Mouse (Mus musculus) erythroid progenitor cell, adult 5-6 weeks (primary cell): ENCODE results near the gene Cacna2d2. TPM values are rescaled to one million over a fixed set of nuclear protein-coding genes. Genes with fewer than 3 reads are reported as not detected.
"Not testable (repeated sequence)": the region's sequence is repeated elsewhere in the genome, so short reads cannot be mapped to it uniquely, and the experiment has no call there.

ENCODE experiments used
- ATAC-seq: replicated peaks from 2 replicates; pipeline ENCODE4 v1.8.0; 2016; ENCODE audit warnings: moderate number of reproducible peaks, mild to moderate bottlenecking, moderate TSS enrichment, inconsistent platforms; ENCODE audit not compliant: poor library complexity, low FRiP score, severe bottlenecking
- total RNA-seq, 2 experiments: library from RNA; stranded (forward) in 1 of 2; stranded (reverse) in 1 of 2; fragments of 150-400 nt in 1 of 2; fragments of 186-747, 209-891 nt in 1 of 2; gene quantifications; 2 replicates each; pipeline versions ENCODE4 v1.2.3 to v1.2.4; 2015 to 2017; ENCODE audit warnings: low replicate concordance in 2 of 2

Gene Cacna2d2
- total RNA-seq, 2 experiments from 2014 or later, result not detected

DNA sequence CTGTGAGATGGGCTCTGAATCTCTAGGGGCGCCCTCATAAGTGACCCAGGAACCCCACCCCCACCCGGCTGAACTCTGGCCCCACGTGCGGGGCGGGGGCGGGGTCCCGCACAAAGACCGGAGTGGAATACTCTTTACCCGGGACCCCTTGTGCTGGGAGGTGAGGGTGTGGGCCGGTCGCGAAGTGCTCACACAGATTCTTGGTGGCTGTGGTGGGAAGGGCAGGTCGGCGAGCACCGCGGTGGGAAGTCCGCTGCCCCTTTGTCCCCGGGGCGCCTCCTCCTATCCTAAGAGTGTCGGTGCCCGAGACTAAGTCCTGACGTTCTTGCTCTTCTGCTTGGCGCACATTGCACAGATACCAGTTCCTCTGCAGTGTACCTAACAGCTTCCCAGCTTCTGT is 169.9 kb downstream of the Cacna2d2 start:
- peak; percentile 7 for ATAC-seq

- no peak for ATAC-seq
Measured at GRCm38 (mm10) chr9:107570016-107570415, 170.6 kb downstream of the Cacna2d2 start.

GRCm38 (mm10) chr9:107570845-107571244 is 171.4 kb downstream of the Cacna2d2 start:
- peak; percentile 56 for ATAC-seq

DNA sequence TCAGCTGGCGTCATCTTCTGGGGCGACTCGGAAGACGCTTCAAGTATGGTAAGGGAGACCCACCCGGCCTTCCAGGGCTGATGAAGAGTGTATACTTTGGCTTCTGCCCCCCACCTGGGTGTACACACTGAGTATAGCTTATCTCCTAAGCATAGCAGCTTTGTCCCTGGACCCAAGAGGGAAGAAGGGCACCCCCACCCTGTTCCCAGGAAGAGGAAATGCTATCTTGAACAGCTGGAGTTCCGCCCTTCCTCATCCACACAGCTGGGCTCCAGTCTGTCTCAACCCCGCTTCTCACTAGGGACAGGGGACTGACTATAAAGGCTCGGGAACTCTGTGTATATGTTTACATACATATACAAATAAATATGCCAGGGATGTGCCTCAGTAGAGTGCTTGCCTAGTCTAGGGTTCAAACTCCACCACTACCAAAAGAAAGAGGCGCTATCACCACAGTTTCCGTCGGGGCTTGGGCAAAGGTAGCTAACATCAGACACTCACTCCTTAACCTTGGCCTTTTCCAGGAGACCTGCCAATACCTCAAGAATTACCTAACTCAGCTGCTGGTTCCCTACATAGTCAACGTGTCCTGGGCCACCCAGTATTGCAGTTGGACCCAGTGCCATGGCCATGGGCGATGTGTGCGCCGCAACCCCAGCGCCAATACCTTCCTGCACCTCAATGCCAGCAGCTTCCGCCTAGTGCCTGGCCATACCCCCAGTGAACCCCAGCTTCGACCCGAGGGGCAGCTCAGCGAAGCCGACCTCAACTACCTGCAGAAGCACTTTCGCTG is 172.3 kb downstream of the Cacna2d2 start:
- ATAC-seq, result peak; percentile 14; the same call in 1 of the 2 replicates

DNA sequence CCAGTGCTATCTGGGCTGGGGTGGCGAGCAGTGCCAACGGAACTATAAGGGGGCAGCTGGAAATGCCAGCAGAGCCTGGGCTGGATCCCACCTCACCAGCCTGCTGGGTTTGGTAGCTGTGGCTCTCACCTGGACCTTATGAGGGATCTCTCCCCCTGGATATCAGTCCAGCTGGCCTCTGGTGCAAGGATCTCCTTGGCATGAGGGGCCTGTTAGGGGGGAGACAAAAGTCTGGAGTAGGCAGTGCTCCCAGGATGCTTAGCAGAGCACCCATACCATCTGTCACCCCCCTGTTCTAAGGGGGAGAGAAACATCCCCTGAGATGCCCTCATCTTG is 172.9 kb downstream of the Cacna2d2 start:
- ATAC-seq, result no peak

DNA sequence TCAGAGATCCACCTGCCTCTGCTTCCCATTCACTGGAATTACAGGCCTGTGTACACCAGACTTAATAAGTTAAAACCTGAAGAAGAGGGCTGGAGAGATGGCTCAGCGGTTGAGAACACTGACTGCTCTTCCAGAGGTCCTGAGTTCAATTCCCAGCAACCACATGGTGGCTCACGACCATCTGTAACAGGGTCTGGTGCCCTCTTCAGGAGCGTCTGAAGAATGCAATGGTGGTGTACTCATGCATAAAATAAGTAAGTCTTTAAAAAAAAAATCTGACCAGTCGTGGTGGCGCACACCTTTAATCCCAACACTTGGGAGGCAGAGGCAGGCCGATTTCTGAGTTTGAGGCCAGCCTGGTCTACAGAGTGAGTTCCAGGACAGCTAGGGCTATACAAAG is 174.4 kb downstream of the Cacna2d2 start:
- ATAC-seq, result not testable (repeated sequence)

- ATAC-seq, result no peak
Measured at GRCm38 (mm10) chr9:107575579-107576356, 176.4 kb downstream of the Cacna2d2 start.

DNA sequence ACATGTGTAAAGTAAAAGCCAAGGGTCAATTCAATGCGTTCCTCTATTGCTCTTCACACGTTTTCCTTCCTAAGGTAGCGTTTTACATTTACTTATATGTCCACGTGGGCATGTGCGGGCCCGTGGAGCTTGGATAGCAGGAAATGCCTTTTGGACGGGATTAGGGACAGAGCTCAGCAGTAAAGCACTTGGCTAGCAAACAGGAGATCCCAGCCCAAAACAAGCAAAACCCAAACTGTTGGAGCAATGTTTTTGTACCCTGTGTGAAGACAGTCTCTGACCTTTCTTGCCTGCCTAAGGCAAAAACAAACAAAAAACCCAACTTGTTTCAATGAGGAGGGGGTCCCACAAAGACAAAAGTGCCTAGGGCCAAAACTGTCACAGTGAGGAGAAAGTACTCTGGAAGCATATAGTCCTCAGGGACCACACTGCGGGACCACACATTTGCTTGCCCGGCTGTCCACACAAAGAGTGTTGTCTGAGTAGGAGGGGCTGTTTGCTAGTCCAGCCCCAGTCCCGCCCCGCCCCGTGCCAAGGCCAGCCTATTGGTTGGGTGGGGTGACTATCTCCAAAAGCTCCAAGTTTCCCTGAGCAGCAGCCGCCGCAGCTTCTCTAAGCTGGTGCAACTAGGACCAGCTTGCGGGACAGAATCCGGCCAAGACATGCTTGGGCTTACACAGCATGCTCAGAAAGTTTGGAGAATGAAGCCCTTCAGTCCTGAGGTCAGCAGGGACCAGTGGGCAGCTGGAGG is 177.1 kb downstream of the Cacna2d2 start, which contains the start of gene Hyal1:
Hyal1 (plus strand) TSS at position 571 of the 751 bp plus-strand sequence.
- peak; percentile 81 for ATAC-seq

DNA sequence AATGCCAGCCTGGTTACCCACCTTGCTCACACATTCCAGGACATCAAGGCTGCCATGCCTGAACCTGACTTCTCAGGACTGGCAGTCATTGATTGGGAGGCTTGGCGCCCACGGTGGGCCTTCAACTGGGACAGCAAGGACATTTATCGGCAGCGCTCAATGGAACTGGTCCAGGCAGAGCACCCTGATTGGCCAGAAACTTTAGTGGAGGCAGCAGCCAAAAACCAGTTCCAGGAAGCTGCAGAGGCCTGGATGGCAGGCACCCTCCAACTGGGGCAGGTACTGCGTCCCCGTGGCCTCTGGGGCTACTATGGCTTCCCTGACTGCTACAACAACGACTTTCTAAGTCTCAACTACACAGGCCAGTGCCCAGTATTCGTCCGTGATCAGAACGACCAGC is 178.5 kb downstream of the Cacna2d2 start:
- no peak for ATAC-seq

DNA sequence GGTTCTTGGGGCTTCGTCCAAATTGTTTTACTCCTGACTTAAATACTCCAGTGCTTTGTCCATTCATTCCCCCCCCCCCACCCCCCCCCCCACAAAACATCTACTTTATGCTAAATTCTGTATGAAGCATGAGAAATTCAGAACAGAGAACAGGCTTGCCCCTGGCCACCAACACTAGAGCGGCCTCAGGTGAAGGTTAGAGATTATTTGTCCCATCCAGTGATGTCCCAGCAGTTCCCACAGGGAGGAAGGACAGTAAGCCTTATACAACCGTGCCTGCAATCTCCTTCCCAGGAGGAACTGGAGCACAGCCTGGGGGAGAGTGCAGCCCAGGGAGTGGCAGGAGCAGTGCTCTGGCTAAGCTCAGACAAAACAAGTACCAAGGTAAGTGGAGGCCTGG is 179.2 kb downstream of the Cacna2d2 start, which contains the start of gene Naa80:
Naa80 (plus strand) TSS at position 301 of the 400 bp plus-strand sequence.
- no peak for ATAC-seq

Other genes starting within 250 kb of the Cacna2d2 start
- 10.1 TPM in 1 of 2 replicates, not detected in the other for gene Dock3, start 167.7 kb upstream of the Cacna2d2 start, total RNA-seq (2015; ENCODE audit: low replicate concordance)
- gene Dock3, start 167.7 kb upstream of the Cacna2d2 start, total RNA-seq (2017; ENCODE audit: low replicate concordance), result not detected in 2 replicates
- gene Mapkapk3, start 109.7 kb upstream of the Cacna2d2 start, total RNA-seq (2015; ENCODE audit: low replicate concordance), result 7.6 and 17.2 TPM in 2 replicates
- gene Mapkapk3, start 109.7 kb upstream of the Cacna2d2 start, total RNA-seq (2017; ENCODE audit: low replicate concordance), result 10.0 and 15.7 TPM in 2 replicates
- gene Cish, start 103.6 kb upstream of the Cacna2d2 start, total RNA-seq (2015; ENCODE audit: low replicate concordance), result 5.9 and 23.4 TPM in 2 replicates
- 3.6 and 5.1 TPM in 2 replicates for gene Cish, start 103.6 kb upstream of the Cacna2d2 start, total RNA-seq (2017; ENCODE audit: low replicate concordance)
- gene Hemk1, start 61.3 kb upstream of the Cacna2d2 start, total RNA-seq (2015; ENCODE audit: low replicate concordance), result not detected in 2 replicates
- gene Hemk1, start 61.3 kb upstream of the Cacna2d2 start, total RNA-seq (2017; ENCODE audit: low replicate concordance), result 0.15 and 3.9 TPM in 2 replicates
- not detected in 2 replicates for gene 6430571L13Rik, start 59.0 kb upstream of the Cacna2d2 start, total RNA-seq (2015; ENCODE audit: low replicate concordance)
- not detected in 2 replicates for gene 6430571L13Rik, start 59.0 kb upstream of the Cacna2d2 start, total RNA-seq (2017; ENCODE audit: low replicate concordance)
- 0.72 and 3.8 TPM in 2 replicates for gene Tmem115, start 134.3 kb downstream of the Cacna2d2 start, total RNA-seq (2015; ENCODE audit: low replicate concordance)
- 2.6 and 8.4 TPM in 2 replicates for gene Tmem115, start 134.3 kb downstream of the Cacna2d2 start, total RNA-seq (2017; ENCODE audit: low replicate concordance)
- not detected in 2 replicates for gene Cyb561d2, start 142.6 kb downstream of the Cacna2d2 start, total RNA-seq (2015; ENCODE audit: low replicate concordance)
- 1.8 and 2.9 TPM in 2 replicates for gene Cyb561d2, start 142.6 kb downstream of the Cacna2d2 start, total RNA-seq (2017; ENCODE audit: low replicate concordance)
- 1.4 and 31.4 TPM in 2 replicates for gene Nprl2, start 142.6 kb downstream of the Cacna2d2 start, total RNA-seq (2015; ENCODE audit: low replicate concordance)
- 1.1 and 1.2 TPM in 2 replicates for gene Nprl2, start 142.6 kb downstream of the Cacna2d2 start, total RNA-seq (2017; ENCODE audit: low replicate concordance)
- gene Zmynd10, start 147.7 kb downstream of the Cacna2d2 start, total RNA-seq (2015; ENCODE audit: low replicate concordance), result not detected in 2 replicates
- not detected in 2 replicates for gene Zmynd10, start 147.7 kb downstream of the Cacna2d2 start, total RNA-seq (2017; ENCODE audit: low replicate concordance)
- 24.5 and 35.2 TPM in 2 replicates for gene Rassf1, start 151.9 kb downstream of the Cacna2d2 start, total RNA-seq (2015; ENCODE audit: low replicate concordance)
- gene Rassf1, start 151.9 kb downstream of the Cacna2d2 start, total RNA-seq (2017; ENCODE audit: low replicate concordance), result 31.4 and 31.7 TPM in 2 replicates
- gene Tusc2, start 163.6 kb downstream of the Cacna2d2 start, total RNA-seq (2015; ENCODE audit: low replicate concordance), result 9.6 and 16.9 TPM in 2 replicates
- 8.9 and 19.1 TPM in 2 replicates for gene Tusc2, start 163.6 kb downstream of the Cacna2d2 start, total RNA-seq (2017; ENCODE audit: low replicate concordance)
- 2.5 and 6.5 TPM in 2 replicates for gene Hyal2, start 168.3 kb downstream of the Cacna2d2 start, total RNA-seq (2015; ENCODE audit: low replicate concordance)
- 0.30 and 4.5 TPM in 2 replicates for gene Hyal2, start 168.3 kb downstream of the Cacna2d2 start, total RNA-seq (2017; ENCODE audit: low replicate concordance)
- 7.1 and 12.6 TPM in 2 replicates for gene Hyal1, start 177.3 kb downstream of the Cacna2d2 start, total RNA-seq (2015; ENCODE audit: low replicate concordance)
- 8.0 TPM in 1 of 2 replicates, not detected in the other for gene Hyal1, start 177.3 kb downstream of the Cacna2d2 start, total RNA-seq (2017; ENCODE audit: low replicate concordance)
- 15.5 and 24.5 TPM in 2 replicates for gene Naa80, start 179.3 kb downstream of the Cacna2d2 start, total RNA-seq (2015; ENCODE audit: low replicate concordance)
- gene Naa80, start 179.3 kb downstream of the Cacna2d2 start, total RNA-seq (2017; ENCODE audit: low replicate concordance), result 12.3 and 17.7 TPM in 2 replicates
- 4.2 and 8.6 TPM in 2 replicates for gene Hyal3, start 181.2 kb downstream of the Cacna2d2 start, total RNA-seq (2015; ENCODE audit: low replicate concordance)
- 0.64 TPM in 1 of 2 replicates, not detected in the other for gene Hyal3, start 181.2 kb downstream of the Cacna2d2 start, total RNA-seq (2017; ENCODE audit: low replicate concordance)
- 206 and 249 TPM in 2 replicates for gene Ifrd2, start 188.0 kb downstream of the Cacna2d2 start, total RNA-seq (2015; ENCODE audit: low replicate concordance)
- gene Ifrd2, start 188.0 kb downstream of the Cacna2d2 start, total RNA-seq (2017; ENCODE audit: low replicate concordance), result 122 and 166 TPM in 2 replicates
- gene Sema3b, start 209.6 kb downstream of the Cacna2d2 start, total RNA-seq (2015; ENCODE audit: low replicate concordance), result not detected in 2 replicates
- not detected in 2 replicates for gene Sema3b, start 209.6 kb downstream of the Cacna2d2 start, total RNA-seq (2017; ENCODE audit: low replicate concordance)
- 382 and 420 TPM in 2 replicates for gene Gnai2, start 235.8 kb downstream of the Cacna2d2 start, total RNA-seq (2015; ENCODE audit: low replicate concordance)
- gene Gnai2, start 235.8 kb downstream of the Cacna2d2 start, total RNA-seq (2017; ENCODE audit: low replicate concordance), result 334 and 357 TPM in 2 replicates